Mouse (Mus musculus) heart, adult 2 months (tissue): ENCODE measurements around the gene Hist2h2ac.

Experiments used
- CTCF ChIP-seq: fragments of 200-600 bp; IDR thresholded peaks from 2 replicates; pipeline ENCODE4 v1.8.1; 2022; ENCODE audit warnings: antibody characterized with exemption, mild to moderate bottlenecking, moderate library complexity
- POLR2A ChIP-seq: fragments of 200-500 bp; IDR thresholded peaks from 2 replicates; pipeline ENCODE4 v1.6.1; 2011; ENCODE audit warnings: mild to moderate bottlenecking, low read depth, low read length, control low read depth; ENCODE audit not compliant: insufficient read depth

DNA sequence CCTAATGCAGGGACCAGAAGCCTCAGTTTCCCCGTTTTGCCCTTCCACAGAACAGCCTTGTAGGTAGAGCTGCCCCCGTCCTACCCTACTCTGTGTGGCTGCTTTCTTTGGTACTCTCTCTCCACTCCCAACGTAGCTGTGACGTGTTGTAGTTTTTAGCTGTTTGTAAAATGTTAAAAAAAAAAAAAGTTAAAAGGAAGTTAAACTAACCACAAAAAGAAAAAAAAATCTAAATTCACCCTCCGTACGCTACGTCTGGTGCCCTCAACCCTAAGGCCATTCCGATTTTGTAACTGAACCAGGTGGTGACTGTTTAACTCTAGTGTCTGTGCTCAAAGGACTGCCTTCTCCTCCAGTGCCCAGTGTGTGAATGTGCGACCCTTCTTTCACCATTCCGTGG is 25.7 kb downstream of the Hist2h2ac start:
- TF ChIP-seq CTCF (no peak), POLR2A (no peak)
